Mouse (Mus musculus): ENCODE data around the gene Rtl10. TPM values are rescaled to one million over a fixed set of nuclear protein-coding genes. Genes with fewer than 3 reads are reported as not detected.
"Not testable (repeated sequence)": the region's sequence is repeated elsewhere in the genome, so short reads cannot be mapped to it uniquely, and the experiment has no call there.

The Rtl10 gene
- polyA plus RNA-seq, 1 experiment from 2014 or later: 1.7 TPM

- H3K4me2 ChIP-seq (replicated peaks): no peak overlapping the region
- no peak overlapping the region for H3K4me3 ChIP-seq
- H3K9me3 ChIP-seq: no peaks in the 10 kb centered on the region
- H3K4me1 ChIP-seq: no peaks in the 10 kb centered on the region
- no peak overlapping the region for H3K9ac ChIP-seq
- no peak overlapping the region for H3K27ac ChIP-seq
- ATAC-seq (ENCODE audit: low FRiP score, low read depth): no peak
- H3K36me3 ChIP-seq: no peaks in the 10 kb centered on the region
- no peaks in the 10 kb centered on the region for H3K27me3 ChIP-seq (replicated peaks)
Observed at GRCm38 (mm10) chr16:18518091-18518490, 19.4 kb downstream of the Rtl10 start.

- Histone ChIP-seq H3K27ac (no peak overlapping the region), H3K9me3 (no peaks in the 10 kb centered on the region), H3K4me3 (no peak overlapping the region), H3K27me3 (replicated peaks) (no peaks in the 10 kb centered on the region), H3K4me2 (replicated peaks) (no peak overlapping the region), H3K4me1 (no peaks in the 10 kb centered on the region), H3K9ac (no peak overlapping the region), H3K36me3 (no peaks in the 10 kb centered on the region)
- no peak for ATAC-seq (ENCODE audit: low FRiP score, low read depth)
- WGBS: 94% methylated on average over 8 of the region's 8 CpGs
Observed at GRCm38 (mm10) chr16:18523563-18524245, 25.0 kb downstream of the Rtl10 start.

DNA sequence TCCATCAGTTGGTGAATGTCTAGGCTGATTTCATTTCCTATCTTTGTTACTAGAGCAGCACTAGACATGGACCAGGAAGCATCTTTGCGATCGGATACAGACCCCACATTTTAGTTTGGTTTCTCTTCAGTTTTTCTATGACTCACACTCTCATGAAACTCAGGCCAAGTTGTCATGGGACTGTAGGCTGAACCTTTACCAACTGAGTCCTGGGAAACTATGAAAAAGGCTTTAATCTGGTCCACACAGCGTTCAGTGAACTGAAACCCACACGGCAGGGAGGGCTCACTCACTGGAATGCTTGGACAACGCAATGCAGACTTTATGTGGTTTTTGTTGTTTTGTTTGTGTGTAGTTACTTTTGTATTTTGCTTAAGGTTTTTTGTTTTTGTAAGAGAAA is 30.0 kb downstream of the Rtl10 start:
- H3K9me3 ChIP-seq: peaks cover 5% of the 10 kb centered on the region; the same call in 1 of the 2 replicates
- H3K9ac ChIP-seq: no peak overlapping the region
- H3K4me2 ChIP-seq (replicated peaks): no peak overlapping the region
- no peak overlapping the region for H3K4me3 ChIP-seq
- ATAC-seq (ENCODE audit: low FRiP score, low read depth): no peak
- no peaks in the 10 kb centered on the region for H3K36me3 ChIP-seq
- no peak overlapping the region for H3K27ac ChIP-seq
- WGBS: 90% methylated on average over 5 of the region's 5 CpGs
- no peaks in the 10 kb centered on the region for H3K4me1 ChIP-seq
- H3K27me3 ChIP-seq (replicated peaks): no peaks in the 10 kb centered on the region

DNA sequence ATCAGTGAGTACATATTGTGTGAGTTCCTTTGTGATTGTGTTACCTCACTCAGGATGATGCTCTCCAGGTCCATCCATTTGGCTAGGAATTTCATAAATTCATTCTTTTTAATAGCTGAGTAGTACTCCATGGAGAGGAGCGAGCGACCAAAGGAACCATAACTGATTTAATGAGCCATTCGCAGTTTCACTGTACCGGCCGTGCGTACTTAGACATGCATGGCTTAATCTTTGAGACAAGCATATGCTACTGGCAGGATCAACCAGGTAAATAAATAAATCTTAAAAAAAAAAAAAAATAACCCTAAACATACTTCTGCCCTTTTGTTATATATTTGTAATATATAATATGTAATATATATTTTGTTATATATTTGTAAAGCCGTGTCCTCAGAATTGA is 34.4 kb downstream of the Rtl10 start:
- H3K9ac ChIP-seq; H3K9me3 ChIP-seq; H3K4me2 ChIP-seq (replicated peaks); H3K36me3 ChIP-seq; H3K27me3 ChIP-seq (replicated peaks); H3K27ac ChIP-seq; H3K4me1 ChIP-seq; H3K4me3 ChIP-seq: not testable (repeated sequence)
- peak; percentile 94 for ATAC-seq (ENCODE audit: low FRiP score, low read depth)
- 92% methylated on average over 7 of the region's 7 CpGs for WGBS

- no peaks in the 10 kb centered on the region for H3K36me3 ChIP-seq
- H3K9ac ChIP-seq: no peak overlapping the region
- no peak overlapping the region for H3K4me2 ChIP-seq (replicated peaks)
- 92% methylated on average over 3 of the region's 3 CpGs for WGBS
- H3K9me3 ChIP-seq: no peaks in the 10 kb centered on the region
- ATAC-seq (ENCODE audit: low FRiP score, low read depth): no peak
- no peaks in the 10 kb centered on the region for H3K27me3 ChIP-seq (replicated peaks)
- H3K4me3 ChIP-seq: no peak overlapping the region
- H3K27ac ChIP-seq: no peak overlapping the region
- no peaks in the 10 kb centered on the region for H3K4me1 ChIP-seq
Observed at GRCm38 (mm10) chr16:18537407-18537990, 38.8 kb downstream of the Rtl10 start.

- no peaks in the 10 kb centered on the region for H3K27me3 ChIP-seq (replicated peaks)
- no peak overlapping the region for H3K9ac ChIP-seq
- H3K4me2 ChIP-seq (replicated peaks): no peak overlapping the region
- no peaks in the 10 kb centered on the region for H3K9me3 ChIP-seq
- no peaks in the 10 kb centered on the region for H3K4me1 ChIP-seq
- H3K36me3 ChIP-seq: no peaks in the 10 kb centered on the region
- WGBS: 84% methylated on average over 6 of the region's 6 CpGs
- no peak overlapping the region for H3K27ac ChIP-seq
- no peak for ATAC-seq (ENCODE audit: low FRiP score, low read depth)
- H3K4me3 ChIP-seq: no peak overlapping the region
Observed at GRCm38 (mm10) chr16:18539281-18539680, 40.6 kb downstream of the Rtl10 start.

- no peak overlapping the region for H3K27ac ChIP-seq
- H3K9ac ChIP-seq: no peak overlapping the region
- H3K27me3 ChIP-seq (replicated peaks): no peaks in the 10 kb centered on the region
- 66% methylated on average over 8 of the region's 8 CpGs for WGBS
- H3K4me2 ChIP-seq (replicated peaks): no peak overlapping the region
- ATAC-seq (ENCODE audit: low FRiP score, low read depth): no peak
- no peaks in the 10 kb centered on the region for H3K36me3 ChIP-seq
- H3K9me3 ChIP-seq: no peaks in the 10 kb centered on the region
- H3K4me1 ChIP-seq: no peaks in the 10 kb centered on the region
- H3K4me3 ChIP-seq: no peak overlapping the region
Observed at GRCm38 (mm10) chr16:18543151-18543829, 44.6 kb downstream of the Rtl10 start.

GRCm38 (mm10) chr16:18547891-18548290 is 49.2 kb downstream of the Rtl10 start:
- WGBS: 88% methylated on average over 5 of the region's 5 CpGs
- Histone ChIP-seq H3K36me3 (no peaks in the 10 kb centered on the region), H3K9ac (no peak overlapping the region), H3K4me1 (peaks cover 11% of the 10 kb centered on the region), H3K27me3 (replicated peaks) (no peaks in the 10 kb centered on the region), H3K9me3 (no peaks in the 10 kb centered on the region), H3K27ac (no peak overlapping the region), H3K4me3 (no peak overlapping the region), H3K4me2 (replicated peaks) (no peak overlapping the region)
- ATAC-seq (ENCODE audit: low FRiP score, low read depth): no peak

Other genes with a start within 250 kb of the Rtl10 start
- 2.8 and 4.7 TPM in 2 replicates for gene Gm49776, start 240.6 kb upstream of the Rtl10 start, polyA plus RNA-seq (2016; fragmentation: Nextera tagmentation; extraction: Ambion mirVana)
- 36.7 and 37.4 TPM in 2 replicates for gene Dgcr8, start 209.7 kb upstream of the Rtl10 start, polyA plus RNA-seq (2016; fragmentation: Nextera tagmentation; extraction: Ambion mirVana)
- 59.1 and 60.0 TPM in 2 replicates for gene Tango2, start 150.8 kb upstream of the Rtl10 start, polyA plus RNA-seq (2016; fragmentation: Nextera tagmentation; extraction: Ambion mirVana)
- 114 and 118 TPM in 2 replicates for gene Arvcf, start 150.7 kb upstream of the Rtl10 start, polyA plus RNA-seq (2016; fragmentation: Nextera tagmentation; extraction: Ambion mirVana)
- gene Txnrd2, start 72.5 kb upstream of the Rtl10 start, polyA plus RNA-seq (2016; fragmentation: Nextera tagmentation; extraction: Ambion mirVana): 20.5 and 24.8 TPM in 2 replicates
- 68.6 and 70.9 TPM in 2 replicates for gene Comt, start 72.0 kb upstream of the Rtl10 start, polyA plus RNA-seq (2016; fragmentation: Nextera tagmentation; extraction: Ambion mirVana)
- 11.2 and 12.9 TPM in 2 replicates for gene Gnb1l, start 188 bp upstream of the Rtl10 start, polyA plus RNA-seq (2016; fragmentation: Nextera tagmentation; extraction: Ambion mirVana)
- 5.5 and 7.2 TPM in 2 replicates for gene Tbx1, start 91.8 kb downstream of the Rtl10 start, polyA plus RNA-seq (2016; fragmentation: Nextera tagmentation; extraction: Ambion mirVana)
- 12.0 and 12.7 TPM in 2 replicates for gene Gp1bb, start 123.5 kb downstream of the Rtl10 start, polyA plus RNA-seq (2016; fragmentation: Nextera tagmentation; extraction: Ambion mirVana)
- gene Gm49601, start 127.5 kb downstream of the Rtl10 start, polyA plus RNA-seq (2016; fragmentation: Nextera tagmentation; extraction: Ambion mirVana): 11.8 and 12.1 TPM in 2 replicates
- gene Sept5, start 131.1 kb downstream of the Rtl10 start, polyA plus RNA-seq (2016; fragmentation: Nextera tagmentation; extraction: Ambion mirVana): 117 and 125 TPM in 2 replicates